Mouse (Mus musculus): ENCODE data around the gene Ston2. TPM values are rescaled to one million over a fixed set of nuclear protein-coding genes. Genes with fewer than 3 reads are reported as not detected.

Ston2 gene
- polyA plus RNA-seq, 1 experiment from 2014 or later = 9.8 TPM

Small RNA genes within 50 kb of the gene (microRNA-seq; reads per million reads assigned to microRNA genes)
- not detected for gene Gm22015

Other genes starting within 250 kb of the Ston2 start
- gene Gtf2a1, start 197.9 kb downstream of the Ston2 start, polyA plus RNA-seq (2015; fragmentation: Nextera tagmentation; extraction: Ambion mirVana) = 36.7 and 39.2 TPM in 2 replicates
- 133 and 156 TPM in 2 replicates for gene Sel1l, start 60.8 kb upstream of the Ston2 start, polyA plus RNA-seq (2015; fragmentation: Nextera tagmentation; extraction: Ambion mirVana)